Mouse (Mus musculus): ENCODE measurements around the gene 4933407L21Rik.
A peak's percentile ranks its signal among the peaks of the same experiment; 100 is the strongest.

Gene 4933407L21Rik

DNA sequence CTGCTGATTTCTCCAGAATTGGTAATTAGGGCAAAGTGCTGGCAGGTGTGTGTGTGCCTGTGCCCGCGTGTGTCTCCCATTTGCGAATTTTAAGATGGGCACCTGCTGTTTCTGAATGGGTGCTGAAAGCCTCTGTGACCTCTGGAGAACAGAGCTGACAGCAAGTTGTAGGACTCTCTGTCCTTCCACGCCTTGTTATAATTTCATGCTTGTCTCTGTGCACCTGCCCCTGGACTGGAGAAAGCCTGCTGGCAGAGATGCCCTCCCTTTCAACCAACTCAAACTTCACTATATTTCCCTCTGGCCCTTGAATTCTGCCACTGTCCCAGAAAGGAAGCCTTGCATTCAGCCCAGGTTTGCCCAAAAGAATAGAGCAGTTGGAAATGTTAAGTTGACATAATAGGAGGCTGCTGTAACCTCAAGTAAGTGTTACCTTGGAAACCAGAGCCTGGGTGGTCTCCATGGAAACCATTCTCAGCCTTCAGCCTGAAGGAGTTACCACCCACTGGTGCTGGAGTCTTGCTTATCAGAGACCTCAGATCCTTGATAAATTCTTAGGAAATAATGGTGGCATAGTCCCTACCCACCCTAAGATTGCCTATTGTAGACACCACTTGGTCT, 11.3 kb upstream of the 4933407L21Rik start:
- DNase-seq (ENCODE audit: low spot score in 2 of 2) = peak; percentile 80 to 82

- no peak for DNase-seq (ENCODE audit: low spot score in 2 of 2)
These were observed 8.7 kb upstream of the 4933407L21Rik start for GRCm38 (mm10) chr1:85919621-85920020.

- no peak for DNase-seq (ENCODE audit: low spot score in 2 of 2)
These were observed 6.6 kb upstream of the 4933407L21Rik start for GRCm38 (mm10) chr1:85921725-85922124.

- DNase-seq (ENCODE audit: low spot score in 2 of 2) = no peak
These were observed 6.0 kb upstream of the 4933407L21Rik start for GRCm38 (mm10) chr1:85922127-85922864.

- no peak for DNase-seq (ENCODE audit: low spot score in 2 of 2)
These were observed 5.4 kb upstream of the 4933407L21Rik start for GRCm38 (mm10) chr1:85922865-85923211.

GRCm38 (mm10) chr1:85925183-85925582, 3.1 kb upstream of the 4933407L21Rik start:
- DNase-seq (ENCODE audit: low spot score in 2 of 2) = no peak

DNA sequence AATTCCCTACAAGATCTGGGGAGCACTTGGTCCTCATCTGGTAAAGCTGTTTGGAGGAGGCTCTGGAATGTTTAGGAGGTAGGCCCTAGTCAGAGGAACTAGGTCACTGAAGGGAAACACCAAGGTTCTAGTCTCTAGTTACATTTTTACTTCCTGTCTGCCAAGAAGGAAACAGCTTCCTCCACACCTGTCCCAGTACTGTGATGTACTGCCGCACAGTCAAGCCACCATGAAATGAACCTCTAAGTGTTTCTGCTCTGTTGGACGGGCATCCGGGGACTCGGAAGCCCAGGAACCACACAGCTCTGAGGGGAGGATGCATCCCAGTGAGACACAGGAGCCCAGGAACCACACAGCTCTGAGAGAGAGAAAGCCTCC, 394 bp downstream of the 4933407L21Rik start:
- no peak for DNase-seq (ENCODE audit: low spot score in 2 of 2)

DNA sequence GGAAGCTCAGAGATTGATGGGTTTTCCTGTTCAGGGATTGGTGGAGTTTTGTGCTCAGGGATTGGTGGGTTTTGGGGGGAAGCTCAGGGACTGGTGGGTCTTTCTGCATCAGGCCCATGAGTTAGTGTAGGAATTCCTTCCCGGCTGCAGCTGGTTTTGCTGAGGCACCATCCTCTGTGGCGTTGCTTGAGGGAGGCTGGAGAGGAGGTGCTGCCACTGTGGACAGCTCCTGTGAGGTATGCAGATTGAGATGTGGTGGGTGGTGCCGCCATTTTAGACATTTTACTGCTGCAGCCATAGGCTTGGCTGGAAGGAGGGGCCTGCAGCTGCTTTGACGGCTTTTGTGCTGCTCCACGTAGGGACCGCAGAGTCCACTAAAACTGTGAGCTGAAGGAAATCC, 1.1 kb downstream of the 4933407L21Rik start:
- no peak for DNase-seq (ENCODE audit: low spot score in 2 of 2)

- DNase-seq (ENCODE audit: low spot score in 2 of 2) = no peak
These were observed 2.9 kb downstream of the 4933407L21Rik start for GRCm38 (mm10) chr1:85931170-85931569.

DNA sequence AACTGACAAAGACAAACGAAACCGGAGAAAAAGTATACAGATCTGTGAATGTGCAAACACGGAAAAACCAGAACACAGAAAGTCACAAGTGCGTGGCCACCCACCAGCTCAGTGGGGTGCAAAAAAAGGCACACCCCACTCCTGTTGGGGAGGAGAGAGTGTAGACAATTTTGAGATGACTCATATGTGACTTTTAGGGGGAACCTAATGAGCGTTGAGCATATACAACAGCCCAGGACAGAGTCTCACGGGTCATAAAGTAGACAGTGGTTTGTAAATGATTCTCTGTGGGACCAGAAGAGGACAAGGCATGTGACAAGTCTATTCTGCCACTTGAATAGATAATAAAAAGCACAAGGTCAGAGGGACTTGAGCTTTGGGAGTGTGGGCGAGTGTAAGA, 4.9 kb downstream of the 4933407L21Rik start:
- no peak for DNase-seq (ENCODE audit: low spot score in 2 of 2)

GRCm38 (mm10) chr1:85933631-85934465, 5.6 kb downstream of the 4933407L21Rik start:
- DNase-seq (ENCODE audit: low spot score in 2 of 2) = no peak

GRCm38 (mm10) chr1:85934560-85934959, 6.3 kb downstream of the 4933407L21Rik start:
- DNase-seq (ENCODE audit: low spot score in 2 of 2) = no peak

GRCm38 (mm10) chr1:85935148-85935852, 7.0 kb downstream of the 4933407L21Rik start:
- peak; percentile 74 to 77 for DNase-seq (ENCODE audit: low spot score in 2 of 2)

DNA sequence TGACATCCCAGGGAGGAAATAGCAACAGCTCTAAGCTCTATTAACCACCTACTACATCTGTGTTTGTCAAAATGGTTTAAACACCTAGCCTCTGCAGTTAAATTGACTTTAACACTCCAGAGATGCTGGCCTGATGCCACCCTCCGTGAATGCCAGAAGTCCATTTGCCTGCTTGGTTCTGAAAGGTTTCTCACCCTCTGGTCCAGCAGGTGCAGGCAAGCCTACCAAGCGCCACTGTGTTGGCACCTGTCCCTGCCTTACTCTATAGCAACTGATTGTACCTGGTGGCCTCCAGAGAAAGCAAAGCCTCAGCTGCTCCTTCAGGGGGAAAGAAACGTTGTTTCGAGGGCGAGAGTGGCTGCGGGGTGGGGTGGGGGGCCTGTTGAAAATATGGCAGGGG, 8.0 kb downstream of the 4933407L21Rik start:
- no peak for DNase-seq (ENCODE audit: low spot score in 2 of 2)

- no peak for DNase-seq (ENCODE audit: low spot score in 2 of 2)
These were observed 9.0 kb downstream of the 4933407L21Rik start for GRCm38 (mm10) chr1:85937323-85937722.

GRCm38 (mm10) chr1:85942318-85942717, 14.0 kb downstream of the 4933407L21Rik start:
- no peak for DNase-seq (ENCODE audit: low spot score in 2 of 2)

DNA sequence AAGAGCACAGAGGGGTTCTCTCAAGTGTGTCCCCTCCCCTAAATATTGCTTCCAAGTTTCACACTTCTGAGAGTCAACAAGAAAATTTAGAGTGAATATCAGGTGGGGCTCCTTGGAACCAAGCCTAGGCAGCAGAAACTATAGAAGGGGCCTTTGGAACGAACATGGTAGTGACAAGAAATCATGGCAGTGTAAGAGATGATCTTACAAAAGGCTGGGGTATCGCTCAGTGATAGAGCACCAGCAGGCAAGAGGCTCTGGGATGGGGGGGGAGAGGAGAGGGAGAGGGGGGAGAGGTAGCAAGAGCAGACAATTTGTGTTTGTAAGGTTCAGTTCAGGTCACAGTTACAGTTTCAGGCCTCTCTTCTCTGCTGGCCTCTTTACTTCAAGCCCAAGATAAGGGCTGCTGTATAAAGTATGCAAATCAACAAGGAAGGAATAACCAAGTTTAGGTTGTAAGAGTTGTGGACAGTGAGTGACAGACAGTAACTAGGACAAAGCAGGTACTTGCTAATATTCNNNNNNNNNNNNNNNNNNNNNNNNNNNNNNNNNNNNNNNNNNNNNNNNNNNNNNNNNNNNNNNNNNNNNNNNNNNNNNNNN, 20.9 kb downstream of the 4933407L21Rik start:
- no peak for DNase-seq (ENCODE audit: low spot score in 2 of 2)

GRCm38 (mm10) chr1:85955150-85955549, 26.9 kb downstream of the 4933407L21Rik start:
- no peak for DNase-seq (ENCODE audit: low spot score in 2 of 2)

- no peak for DNase-seq (ENCODE audit: low spot score in 2 of 2)
These were observed 29.0 kb downstream of the 4933407L21Rik start for GRCm38 (mm10) chr1:85957290-85957689.

- peak in 1 of 2 experiments; percentile 60 for DNase-seq (ENCODE audit: low spot score in 2 of 2)
These were observed 29.8 kb downstream of the 4933407L21Rik start for GRCm38 (mm10) chr1:85957942-85958619.
